Mouse (Mus musculus) left cerebral cortex, adult 11 months (tissue): ENCODE results near the gene Erp27.

Source experiments
- DNase-seq: peaks from one replicate; pipeline ENCODE4 v3.0.0; 2022; ENCODE audit warnings: low spot score

Erp27 gene

DNA sequence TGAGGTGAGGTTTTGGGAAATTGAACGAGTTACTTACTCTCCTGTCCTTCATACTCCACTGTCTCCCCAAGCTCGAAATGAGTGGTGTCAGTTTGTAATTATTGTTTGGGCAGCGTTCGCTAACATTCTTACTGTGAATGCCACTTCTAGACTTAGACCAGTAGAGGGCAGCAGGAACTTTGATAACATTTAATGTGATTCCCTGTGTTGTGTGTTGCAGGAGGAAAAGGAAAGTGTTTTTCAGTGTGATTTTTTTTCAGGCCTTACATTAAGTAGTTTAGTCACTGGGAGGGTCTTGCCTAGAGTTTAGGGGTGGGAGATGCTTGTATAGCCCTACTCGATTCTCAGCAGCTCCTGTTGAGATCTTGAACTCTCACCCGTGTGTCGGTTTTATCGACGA lies 61.0 kb downstream of the Erp27 start:
- no peak for DNase-seq

- no peak for DNase-seq
These were observed 63.6 kb downstream of the Erp27 start for GRCm38 (mm10) chr6:136858420-136858819.

GRCm38 (mm10) chr6:136857873-136858260 lies 64.1 kb downstream of the Erp27 start:
- no peak for DNase-seq
